Mouse (Mus musculus) lung, embryonic 16.5 days (tissue): ENCODE measurements at regions not wholly inside any gene's neighbourhood (a gene's known extent, or its start where the extent isn't known, plus 50 kb on each side); places are given as distances from the start of the nearest gene placed in this dataset.

ENCODE experiments used
- ATAC-seq: fragments of 200-750 bp; cut with Nextera tagmentation; 2 replicates; pipeline ENCODE4 v1.8.0; 2017; ENCODE audit warnings: low read depth, mild to moderate bottlenecking, moderate library complexity
- H3K27ac ChIP-seq: fragments of 300-500 bp; sonication (generic); 2 replicates; pipeline ENCODE4 v1.5.1; 2014; ENCODE audit warnings: mild to moderate bottlenecking, control low read depth, low read length
- H3K27me3 ChIP-seq: fragments of 300-500 bp; sonication (generic); 2 replicates; pipeline ENCODE4 v1.6.1; 2014; ENCODE audit warnings: low read depth, low read length, mixed read lengths; ENCODE audit not compliant: control insufficient read depth, insufficient read depth
- H3K36me3 ChIP-seq: fragments of 300-500 bp; sonication (generic); 2 replicates; pipeline ENCODE4 v1.6.1; 2014; ENCODE audit warnings: low read length; ENCODE audit not compliant: control insufficient read depth, insufficient read depth
- H3K4me1 ChIP-seq: fragments of 300-500 bp; sonication (generic); replicated peaks from 2 replicates; pipeline ENCODE4 v1.6.1; 2014; ENCODE audit warnings: low read length, mixed read lengths; ENCODE audit not compliant: control insufficient read depth, insufficient read depth
- H3K4me2 ChIP-seq: fragments of 300-500 bp; sonication (generic); 2 replicates; pipeline ENCODE4 v1.6.1; 2014; ENCODE audit warnings: low read depth, low read length, control low read depth
- H3K4me3 ChIP-seq: fragments of 300-500 bp; sonication (generic); 2 replicates; pipeline ENCODE4 v1.5.1; 2014; ENCODE audit warnings: mild to moderate bottlenecking, low read length, control low read depth
- H3K9ac ChIP-seq: fragments of 300-500 bp; sonication (generic); 2 replicates; pipeline ENCODE4 v1.6.1; 2014; ENCODE audit warnings: low read length, control low read depth
- H3K9me3 ChIP-seq: fragments of 300-500 bp; sonication (generic); 2 replicates; pipeline ENCODE4 v1.6.1; 2016; ENCODE audit warnings: low read length; ENCODE audit not compliant: control insufficient read depth
- WGBS: fragments of 180-500 bp; shearing (Covaris S2); extraction: QIAGEN DNeasy Blood & Tissue Kit; methylation state at CpG from one replicate; pipeline ENCODE4 v1.1.7; 2014; 5-methylcytosine and 5-hydroxymethylcytosine counted together

- Histone ChIP-seq H3K27me3 (no peaks in the 10 kb centered on the region), H3K4me2 (no peak overlapping the region), H3K9me3 (peaks cover 4% of the 10 kb centered on the region), H3K4me1 (0 out of 2 replicates have a peak, but pooled peaks cover 3% of the 10 kb centered on the region), H3K4me3 (no peak overlapping the region), H3K27ac (no peak overlapping the region), H3K9ac (no peak overlapping the region), H3K36me3 (no peaks in the 10 kb centered on the region)
- 92% methylated on average over 7 of the region's 7 CpGs for WGBS
- ATAC-seq = no peak
Observed at GRCm38 (mm10) chr10:68347806-68348205, 69.3 kb upstream of the Arid5b start.

DNA sequence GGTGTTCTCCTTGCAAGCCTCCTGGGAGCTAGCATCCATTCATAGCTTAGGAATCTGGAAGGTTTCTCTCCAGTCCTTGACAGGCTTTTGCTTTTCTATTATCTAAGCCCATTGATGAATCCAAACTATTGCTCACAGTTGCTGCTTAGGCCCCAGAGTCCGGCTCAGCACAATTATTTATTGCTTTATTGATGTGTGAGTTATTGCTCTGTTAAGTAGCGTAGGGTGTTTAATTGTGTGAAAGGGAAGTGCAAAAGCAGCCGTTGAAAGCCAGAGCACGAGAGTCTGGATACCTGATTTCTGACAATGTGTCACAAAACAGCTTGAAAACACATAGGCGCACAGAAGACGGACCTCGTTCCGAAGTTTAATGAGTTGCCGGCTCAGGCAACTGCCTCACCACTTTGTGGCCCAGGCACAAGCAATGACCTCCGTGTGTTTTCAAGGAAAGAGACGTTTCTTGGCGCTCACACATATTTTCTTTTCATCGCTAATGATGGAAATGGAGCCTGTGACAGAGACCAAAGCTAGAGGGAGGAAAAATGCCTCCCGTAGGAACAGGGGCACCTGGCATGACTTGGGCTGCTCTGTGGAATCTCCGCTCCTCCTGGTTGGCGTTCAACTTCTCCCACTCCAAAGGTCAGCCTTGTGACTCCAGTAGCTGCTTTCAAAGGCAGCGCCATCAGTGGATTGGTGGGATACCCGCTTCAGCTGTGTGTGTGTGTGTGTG, 66.6 kb upstream of the Arid5b start:
- no peaks in the 10 kb centered on the region for H3K4me1 ChIP-seq
- H3K4me2 ChIP-seq = no peak overlapping the region
- no peaks in the 10 kb centered on the region for H3K27me3 ChIP-seq
- H3K27ac ChIP-seq = no peak overlapping the region
- peaks cover 7% of the 10 kb centered on the region for H3K9me3 ChIP-seq
- 80% methylated on average over 18 of the region's 18 CpGs for WGBS
- H3K9ac ChIP-seq = no peak overlapping the region
- H3K36me3 ChIP-seq = no peaks in the 10 kb centered on the region
- no peak for ATAC-seq
- H3K4me3 ChIP-seq = no peak overlapping the region

DNA sequence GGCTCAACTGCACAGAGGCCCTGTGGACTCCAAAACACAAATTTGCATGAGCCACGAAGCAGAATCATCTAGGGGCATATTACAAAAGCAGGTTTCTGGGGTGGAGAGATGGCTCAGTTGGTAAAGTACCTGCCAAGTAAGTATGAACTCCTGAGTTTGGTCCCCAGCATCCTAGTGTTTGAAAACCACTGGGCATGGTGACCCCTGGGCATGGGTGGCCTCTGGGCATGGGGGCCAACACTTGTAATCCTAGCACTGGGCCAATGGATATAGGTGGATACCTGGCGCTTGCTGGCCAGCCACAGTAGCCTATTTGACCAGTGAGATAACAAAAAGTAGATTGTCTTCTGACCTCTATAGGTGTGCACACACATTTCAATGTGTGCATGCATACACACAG, 65.7 kb upstream of the Arid5b start:
- Histone ChIP-seq H3K27ac (no peak overlapping the region), H3K9ac (no peak overlapping the region), H3K9me3 (peaks cover 7% of the 10 kb centered on the region), H3K27me3 (no peaks in the 10 kb centered on the region), H3K4me3 (no peak overlapping the region), H3K4me1 (no peaks in the 10 kb centered on the region), H3K36me3 (no peaks in the 10 kb centered on the region), H3K4me2 (no peak overlapping the region)
- 92% methylated on average over 2 of the region's 2 CpGs for WGBS
- no peak for ATAC-seq

DNA sequence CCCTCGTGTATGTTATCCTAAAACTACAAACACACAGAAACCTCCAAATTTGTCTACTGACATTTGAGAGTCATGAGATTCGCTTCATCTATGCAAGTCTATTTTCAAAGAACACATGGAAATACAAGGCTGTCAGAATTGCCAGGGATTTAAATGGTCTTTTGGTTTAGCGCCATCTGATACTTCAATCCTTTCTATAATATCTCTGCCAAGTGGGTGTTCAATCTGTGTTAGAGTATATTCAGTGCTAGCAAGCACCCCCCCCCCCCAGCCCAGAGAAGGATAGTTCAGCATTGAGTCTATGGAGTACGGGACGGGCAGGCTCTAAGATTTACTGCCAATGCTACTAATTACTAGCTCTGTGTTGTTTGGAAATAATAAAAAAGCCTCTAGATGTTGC, 55.5 kb upstream of the Arid5b start:
- no peak overlapping the region for H3K27ac ChIP-seq
- no peak overlapping the region for H3K4me2 ChIP-seq
- peaks cover 3% of the 10 kb centered on the region; the same call in 1 of the 2 replicates for H3K9me3 ChIP-seq
- H3K4me3 ChIP-seq = no peak overlapping the region
- no peaks in the 10 kb centered on the region for H3K27me3 ChIP-seq
- no peaks in the 10 kb centered on the region for H3K4me1 ChIP-seq
- no peak for ATAC-seq
- 82% methylated on average over 5 of the region's 5 CpGs for WGBS
- no peak overlapping the region for H3K9ac ChIP-seq
- H3K36me3 ChIP-seq = no peaks in the 10 kb centered on the region
